Mouse (Mus musculus) neural tube, embryonic 13.5 days (tissue): ENCODE data around the gene Arhgef18. TPM values are rescaled to one million over a fixed set of nuclear protein-coding genes. Genes with fewer than 3 reads are reported as not detected.
A peak's percentile ranks its signal among the peaks of the same experiment; 100 is the strongest.

Source experiments
- ATAC-seq: fragments of 200-750 bp; cut with Nextera tagmentation; 2 replicates; pipeline ENCODE4 v1.8.0; 2017; ENCODE audit warnings: low read depth, mild to moderate bottlenecking, moderate TSS enrichment, moderate library complexity
- H3K27ac ChIP-seq: fragments of 300-500 bp; sonication (generic); replicated peaks from 2 replicates; pipeline ENCODE4 v1.5.1; 2015; ENCODE audit warnings: moderate library complexity, mild to moderate bottlenecking, inconsistent platforms
- H3K27me3 ChIP-seq: fragments of 300-500 bp; sonication (generic); 2 replicates; pipeline ENCODE4 v1.6.1; 2015; ENCODE audit warnings: mild to moderate bottlenecking, inconsistent platforms
- H3K36me3 ChIP-seq: fragments of 300-500 bp; sonication (generic); 2 replicates; pipeline ENCODE4 v1.6.1; 2015; ENCODE audit warnings: mild to moderate bottlenecking, inconsistent platforms
- H3K4me1 ChIP-seq: fragments of 300-500 bp; sonication (generic); replicated peaks from 2 replicates; pipeline ENCODE4 v1.6.1; 2015; ENCODE audit warnings: inconsistent platforms
- H3K4me2 ChIP-seq: fragments of 300-500 bp; sonication (generic); 2 replicates; pipeline ENCODE4 v1.6.1; 2015; ENCODE audit warnings: inconsistent platforms, mild to moderate bottlenecking, moderate library complexity
- H3K4me3 ChIP-seq: fragments of 300-500 bp; sonication (generic); 2 replicates; pipeline ENCODE4 v1.5.1; 2015; ENCODE audit warnings: mild to moderate bottlenecking, inconsistent platforms
- H3K9ac ChIP-seq: fragments of 300-500 bp; sonication (generic); 2 replicates; pipeline ENCODE4 v1.6.1; 2015; ENCODE audit warnings: moderate library complexity, mild to moderate bottlenecking, inconsistent platforms
- H3K9me3 ChIP-seq: fragments of 300-500 bp; sonication (generic); 2 replicates; pipeline ENCODE4 v1.6.1; 2016; ENCODE audit warnings: inconsistent platforms
- WGBS: fragments of 180-500 bp; shearing (Covaris S2); methylation state at CpG from one replicate; pipeline ENCODE4 v1.1.7; 2015; 5-methylcytosine and 5-hydroxymethylcytosine counted together
- polyA plus RNA-seq: library from polyadenylated mRNA; unstranded; fragments of >200 nt; fragmentation: Nextera tagmentation; extraction: Ambion mirVana; gene quantifications from 2 replicates; pipeline ENCODE4 v1.2.1, GENCODE M21; 2015

Gene Arhgef18
- 9.2 and 11.0 TPM in 2 replicates for polyA plus RNA-seq

DNA sequence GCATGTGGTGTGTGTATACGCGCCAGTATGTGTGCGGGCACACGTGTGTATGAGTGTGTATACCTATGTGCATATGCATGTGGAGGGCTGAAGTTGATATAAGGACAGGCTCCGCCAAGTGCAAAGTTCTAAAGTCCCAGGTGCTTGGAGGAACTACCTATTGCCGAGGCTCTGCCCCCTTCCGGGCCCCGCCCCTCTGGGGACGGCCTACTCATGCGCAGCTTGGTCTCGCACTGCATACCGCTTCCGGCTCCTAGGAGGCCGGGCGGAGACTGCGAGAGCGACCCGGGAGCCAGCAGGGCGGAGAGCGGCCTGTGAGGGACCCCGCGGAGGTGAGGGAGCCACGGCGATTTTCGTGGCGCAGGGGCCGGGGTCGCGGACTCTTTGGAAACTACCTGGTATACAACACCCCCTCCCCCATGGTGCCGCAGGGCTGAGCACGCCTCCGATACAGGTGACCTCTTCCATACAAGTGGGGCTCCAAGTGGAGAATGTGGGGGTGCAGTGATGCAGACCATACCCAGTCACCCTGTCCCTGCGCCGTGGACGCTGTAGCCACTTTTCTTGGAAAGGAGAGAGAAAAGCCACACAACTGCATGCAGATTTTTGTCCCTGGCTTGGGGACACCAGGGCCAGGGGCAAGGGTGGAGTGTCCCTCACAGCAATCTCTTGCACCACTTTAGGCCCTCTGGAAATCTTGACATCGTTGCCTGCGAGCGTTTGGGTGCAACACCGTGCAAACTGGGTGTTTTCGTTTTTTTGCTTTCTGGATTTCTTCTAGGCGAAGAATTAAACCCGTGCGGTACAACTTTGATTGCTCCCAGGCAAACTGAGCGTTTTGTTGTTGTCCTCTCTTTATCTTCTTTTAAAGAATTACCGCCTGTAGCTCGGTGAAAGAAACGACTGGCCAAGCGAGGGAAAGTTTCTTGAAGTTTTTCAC is at the start of gene Arhgef18:
TSS of gene Arhgef18 (plus strand) at position 236 of the 940 bp plus-strand sequence.
- Histone ChIP-seq H3K4me2 (peak within 1 kb of the TSS; percentile 77), H3K27ac (0 out of 2 replicates have a peak within 1 kb of the TSS, but pooled peaks have one; percentile 34), H3K36me3 (peaks cover 9% of the 10 kb centered on the region; the same call in 1 of the 2 replicates), H3K9ac (peak within 1 kb of the TSS; percentile 84), H3K4me3 (peak within 1 kb of the TSS; percentile 69), H3K27me3 (no peaks in the 10 kb centered on the region), H3K4me1 (peaks cover 44% of the 10 kb centered on the region), H3K9me3 (no peaks in the 10 kb centered on the region)
- ATAC-seq = peak; percentile 98
- WGBS = under 1% methylated on average over 48 of the region's 48 CpGs

DNA sequence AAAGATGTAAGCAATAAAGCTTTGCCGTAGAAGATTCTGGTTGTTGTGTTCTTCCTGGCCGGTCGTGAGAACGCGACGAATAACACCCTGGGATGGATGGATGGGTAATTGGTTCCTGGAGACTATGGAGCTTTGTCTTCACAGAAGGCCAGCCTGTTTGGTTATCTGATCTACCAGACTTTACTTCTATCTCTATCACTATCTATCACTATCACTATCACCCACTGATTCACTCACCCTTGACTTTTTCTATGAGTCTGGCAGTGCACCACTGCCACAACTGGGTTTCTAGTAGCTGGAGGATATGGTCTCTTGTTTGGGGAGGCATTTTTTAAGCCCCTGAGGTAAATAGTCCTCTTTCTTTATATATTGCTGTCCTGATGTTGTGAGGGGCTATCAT is 47.5 kb upstream of the Arhgef18 start:
- no peaks in the 10 kb centered on the region for H3K9me3 ChIP-seq
- no peak overlapping the region for H3K27ac ChIP-seq
- no peak for ATAC-seq
- no peak overlapping the region for H3K9ac ChIP-seq
- no peaks in the 10 kb centered on the region for H3K4me1 ChIP-seq
- H3K4me3 ChIP-seq = no peak overlapping the region
- no peak overlapping the region for H3K4me2 ChIP-seq
- H3K27me3 ChIP-seq = no peaks in the 10 kb centered on the region
- 96% methylated on average over 6 of the region's 6 CpGs for WGBS
- no peaks in the 10 kb centered on the region for H3K36me3 ChIP-seq

DNA sequence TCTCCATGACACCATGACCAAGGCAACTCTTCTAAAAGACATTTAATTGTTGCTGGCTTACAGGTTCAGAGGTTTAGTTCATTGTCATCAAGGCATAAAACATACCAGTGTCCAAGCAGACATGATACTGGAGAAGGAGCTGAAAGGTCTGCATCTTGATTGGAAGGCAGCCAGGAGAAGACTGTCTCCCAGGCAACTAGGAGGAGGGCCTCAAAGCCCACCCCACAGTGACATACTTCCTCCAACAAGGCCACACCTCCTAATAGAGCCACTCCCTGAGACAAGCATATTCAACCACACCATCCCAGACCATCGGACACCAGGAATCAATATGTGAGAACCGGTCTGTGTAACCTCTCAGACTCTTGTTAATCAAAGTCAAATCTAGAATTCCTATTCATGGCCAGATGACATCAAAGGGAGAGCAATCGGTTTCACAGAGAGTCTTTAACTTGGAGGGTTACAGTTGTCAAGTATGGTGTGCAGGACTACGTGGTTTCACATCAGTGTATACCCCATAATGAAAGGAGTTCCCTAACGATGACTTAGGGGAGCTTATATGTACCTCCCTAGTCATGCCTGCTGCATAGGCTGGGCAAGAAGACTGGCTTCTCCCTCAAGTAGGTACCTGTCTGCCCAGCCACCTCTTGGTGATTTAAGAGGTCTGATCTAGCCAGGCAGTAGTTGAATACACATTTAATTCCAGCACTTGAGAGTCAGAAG is 46.0 kb upstream of the Arhgef18 start:
- Histone ChIP-seq H3K4me2 (no peak overlapping the region), H3K9me3 (no peaks in the 10 kb centered on the region), H3K4me1 (no peaks in the 10 kb centered on the region), H3K27me3 (no peaks in the 10 kb centered on the region), H3K9ac (no peak overlapping the region), H3K27ac (no peak overlapping the region), H3K4me3 (no peak overlapping the region), H3K36me3 (no peaks in the 10 kb centered on the region)
- ATAC-seq = no peak
- WGBS = 90% methylated on average over 5 of the region's 5 CpGs

DNA sequence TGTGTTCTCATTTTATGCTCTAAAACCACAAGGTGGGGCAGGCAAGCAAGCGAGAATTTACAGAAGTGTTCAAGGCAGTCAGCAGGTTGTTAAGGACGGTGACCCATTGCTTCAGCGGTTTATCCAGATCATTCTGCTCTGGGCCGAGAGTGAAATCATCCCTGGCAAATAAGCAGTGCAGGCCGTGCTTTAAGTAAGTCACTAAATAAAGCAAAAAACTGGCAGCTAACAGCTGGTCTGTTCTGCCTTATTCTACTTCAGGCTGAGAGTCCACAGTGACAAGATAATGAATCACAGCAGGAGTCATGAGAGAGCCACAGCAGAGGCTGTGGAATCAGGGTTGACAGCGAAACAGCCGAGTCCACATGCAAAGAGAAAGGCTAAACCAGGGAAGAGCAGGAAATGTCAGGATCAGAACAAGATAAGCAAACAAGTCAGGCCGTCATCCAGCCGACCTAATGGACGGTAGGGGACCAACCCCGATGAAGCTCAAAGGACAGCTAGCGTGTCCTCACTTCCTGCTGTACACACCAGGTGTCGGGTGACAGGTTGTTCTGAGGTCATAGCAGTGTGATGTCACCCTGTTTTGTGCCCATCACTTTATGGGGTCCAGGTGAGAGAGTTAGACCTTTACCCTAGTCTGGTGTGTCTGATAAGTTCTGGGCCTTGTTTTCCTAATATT is 44.5 kb upstream of the Arhgef18 start:
- Histone ChIP-seq H3K36me3 (no peaks in the 10 kb centered on the region), H3K27me3 (no peaks in the 10 kb centered on the region), H3K27ac (no peak overlapping the region), H3K4me3 (no peak overlapping the region), H3K9me3 (no peaks in the 10 kb centered on the region), H3K4me1 (no peaks in the 10 kb centered on the region), H3K9ac (no peak overlapping the region), H3K4me2 (no peak overlapping the region)
- ATAC-seq = no peak
- 57% methylated on average over 13 of the region's 13 CpGs for WGBS

DNA sequence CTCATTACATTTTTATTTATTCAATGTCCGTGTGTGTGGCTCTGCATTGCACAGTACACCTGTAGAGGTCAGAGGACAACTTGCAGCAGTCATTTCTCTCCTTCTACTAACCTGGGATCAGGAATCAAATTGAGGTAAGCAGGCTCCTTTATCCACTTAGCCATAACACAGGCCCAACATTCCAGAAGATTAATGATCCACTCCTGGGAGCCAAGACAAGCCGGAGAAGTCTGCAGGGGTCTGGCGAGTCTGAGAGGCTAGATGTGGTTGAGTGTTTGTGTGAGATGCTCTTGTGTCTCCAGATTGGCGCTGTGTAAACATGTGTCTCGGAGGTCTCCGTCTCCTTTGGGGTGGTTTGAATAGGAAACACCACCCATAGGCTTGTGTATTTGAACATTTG is 42.1 kb upstream of the Arhgef18 start:
- 76% methylated on average over 6 of the region's 6 CpGs for WGBS

DNA sequence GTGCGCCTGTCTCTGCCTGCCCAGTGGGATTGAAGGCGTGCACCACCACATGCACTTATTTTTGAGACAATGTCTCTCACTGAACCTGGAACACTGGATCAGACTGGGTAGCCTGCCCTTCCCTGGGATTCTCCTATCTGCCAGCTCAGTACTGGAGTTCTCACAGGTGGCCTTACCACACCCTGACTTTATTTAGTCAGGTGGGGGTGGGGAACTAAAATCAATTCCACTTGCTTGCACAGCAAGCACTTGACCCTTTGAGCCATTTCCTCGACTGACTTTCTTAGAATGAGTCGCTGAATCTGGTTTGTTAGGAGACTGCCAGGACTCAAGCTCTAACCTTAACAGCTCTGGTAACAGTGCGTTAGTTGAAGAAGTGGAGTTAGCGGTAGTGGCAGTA is 40.1 kb upstream of the Arhgef18 start:
- Histone ChIP-seq H3K4me2 (no peak overlapping the region), H3K36me3 (no peaks in the 10 kb centered on the region), H3K4me3 (no peak overlapping the region), H3K9ac (no peak overlapping the region), H3K9me3 (no peaks in the 10 kb centered on the region), H3K4me1 (no peaks in the 10 kb centered on the region), H3K27me3 (no peaks in the 10 kb centered on the region), H3K27ac (no peak overlapping the region)
- WGBS = 81% methylated on average over 6 of the region's 6 CpGs
- ATAC-seq = no peak

More for the DNA sequence above, 42.1 kb upstream of the Arhgef18 start:
- Histone ChIP-seq H3K9me3 (no peaks in the 10 kb centered on the region), H3K36me3 (no peaks in the 10 kb centered on the region), H3K27me3 (no peaks in the 10 kb centered on the region), H3K27ac (no peak overlapping the region), H3K4me3 (no peak overlapping the region), H3K4me2 (no peak overlapping the region), H3K4me1 (no peaks in the 10 kb centered on the region), H3K9ac (no peak overlapping the region)
- ATAC-seq = no peak

DNA sequence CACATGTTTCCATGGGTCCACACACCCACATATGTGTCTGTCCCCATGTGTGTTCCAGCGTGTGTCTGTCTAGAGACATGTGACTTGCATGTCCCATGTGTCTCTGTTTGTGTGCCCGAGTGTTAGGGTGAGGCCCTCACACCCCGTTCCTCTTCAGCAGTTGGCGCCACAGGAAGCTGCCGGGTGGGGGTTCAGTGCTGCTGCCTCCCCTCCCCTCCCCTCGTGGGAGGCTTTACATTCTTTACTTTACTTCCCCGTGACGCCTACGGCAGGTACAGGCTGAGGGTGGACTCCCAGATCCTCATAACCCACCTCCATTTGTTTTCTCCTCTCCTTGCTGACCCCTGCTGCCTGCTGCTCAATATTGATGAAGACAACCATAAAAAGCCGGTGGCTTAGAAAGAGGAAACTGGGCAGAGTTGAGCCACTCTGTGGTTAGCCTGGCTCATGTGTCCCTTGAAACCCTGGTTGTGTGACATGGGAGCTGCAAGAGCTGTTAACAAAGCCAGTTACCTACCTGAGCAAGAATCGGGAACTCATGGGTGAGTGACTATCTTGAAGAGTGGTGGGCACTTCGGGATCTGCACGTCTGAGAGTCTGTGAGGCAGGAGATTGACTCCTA is 39.5 kb upstream of the Arhgef18 start, which contains the start of gene A430078G23Rik:
TSS of gene A430078G23Rik (plus strand) at position 227 of the 622 bp plus-strand sequence.
- H3K9me3 ChIP-seq = no peaks in the 10 kb centered on the region
- ATAC-seq = no peak
- H3K27me3 ChIP-seq = no peaks in the 10 kb centered on the region
- no peaks in the 10 kb centered on the region for H3K36me3 ChIP-seq
- H3K9ac ChIP-seq = no peak within 1 kb of the TSS
- no peak within 1 kb of the TSS for H3K4me2 ChIP-seq
- no peaks in the 10 kb centered on the region for H3K4me1 ChIP-seq
- 80% methylated on average over 13 of the region's 13 CpGs for WGBS
- H3K4me3 ChIP-seq = no peak within 1 kb of the TSS
- H3K27ac ChIP-seq = no peak within 1 kb of the TSS

DNA sequence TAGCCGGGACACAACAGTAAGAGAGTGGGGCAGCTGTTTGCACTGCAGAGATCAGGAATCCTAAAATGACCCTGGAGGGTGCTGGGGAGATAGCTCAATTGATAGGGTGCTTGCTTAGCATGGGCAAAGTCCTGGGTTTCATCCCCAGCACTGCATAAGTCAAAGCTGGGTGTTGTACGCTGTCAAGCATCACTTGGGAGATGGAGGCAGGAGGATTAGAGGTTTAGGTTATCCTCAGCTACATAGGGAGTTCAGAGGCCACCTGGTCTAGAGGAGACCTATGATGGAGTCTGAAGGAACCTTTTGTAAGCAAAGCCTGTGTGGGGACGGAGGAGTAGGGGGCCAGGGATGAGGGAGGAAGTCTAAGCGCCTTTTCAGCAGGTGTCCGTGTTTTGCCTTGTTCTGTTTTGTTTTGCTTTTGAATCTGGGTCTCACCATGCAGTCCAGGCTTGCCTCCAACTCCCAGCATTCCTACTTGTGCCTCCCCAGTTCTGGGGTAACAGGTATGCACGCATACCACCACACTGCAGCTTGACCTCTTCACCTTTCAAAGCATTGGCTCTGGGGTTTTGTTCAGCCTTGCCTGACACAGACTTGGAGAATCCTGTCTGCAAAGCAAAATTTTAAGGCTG is 38.9 kb upstream of the Arhgef18 start:
- Histone ChIP-seq H3K9ac (no peak overlapping the region), H3K4me2 (no peak overlapping the region), H3K36me3 (no peaks in the 10 kb centered on the region), H3K27me3 (no peaks in the 10 kb centered on the region), H3K4me1 (no peaks in the 10 kb centered on the region), H3K27ac (no peak overlapping the region), H3K9me3 (no peaks in the 10 kb centered on the region), H3K4me3 (no peak overlapping the region)
- no peak for ATAC-seq
- 82% methylated on average over 6 of the region's 6 CpGs for WGBS

DNA sequence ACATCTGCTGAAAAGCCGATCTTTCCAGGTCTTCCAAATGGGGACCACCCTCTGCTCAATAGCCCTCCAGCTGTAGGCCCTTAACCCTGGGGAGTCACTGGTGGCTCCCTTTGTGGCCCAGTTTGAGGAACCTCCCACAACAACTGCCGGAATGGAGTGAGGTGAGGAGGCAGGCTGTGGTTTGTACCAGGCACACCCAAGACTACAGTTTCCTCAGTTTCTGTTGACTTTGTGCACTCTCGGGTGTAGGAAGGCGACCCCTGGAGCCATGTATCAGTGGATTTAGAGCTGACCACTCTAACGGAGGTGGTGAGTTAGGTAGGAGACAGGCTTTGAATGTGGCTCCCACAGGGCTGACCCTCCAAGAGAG is 38.4 kb upstream of the Arhgef18 start:
- H3K9ac ChIP-seq = no peak overlapping the region
- no peak overlapping the region for H3K4me3 ChIP-seq
- no peak overlapping the region for H3K4me2 ChIP-seq
- H3K9me3 ChIP-seq = no peaks in the 10 kb centered on the region
- ATAC-seq = no peak
- 69% methylated on average over 5 of the region's 5 CpGs for WGBS
- no peak overlapping the region for H3K27ac ChIP-seq
- no peaks in the 10 kb centered on the region for H3K27me3 ChIP-seq
- no peaks in the 10 kb centered on the region for H3K4me1 ChIP-seq
- H3K36me3 ChIP-seq = no peaks in the 10 kb centered on the region

DNA sequence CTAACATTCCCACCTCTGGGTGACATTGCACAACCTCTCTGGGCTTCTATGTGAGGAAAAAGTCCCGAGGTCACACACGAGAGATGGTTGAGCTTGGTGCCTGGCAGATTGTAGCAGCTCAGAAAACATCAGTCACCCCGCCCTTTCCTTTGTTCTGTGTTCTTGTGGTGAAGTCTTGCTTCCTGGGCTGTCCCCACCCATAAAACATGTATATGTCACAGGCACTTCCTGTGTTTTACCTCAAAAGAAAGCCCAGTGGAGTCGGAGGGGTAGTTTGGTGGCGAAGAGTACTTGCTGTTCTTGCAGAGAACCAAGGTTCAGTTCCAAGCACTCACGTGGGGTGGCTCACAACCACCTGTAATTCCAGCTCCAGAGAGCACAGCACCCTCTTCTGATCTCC is 37.2 kb upstream of the Arhgef18 start:
- Histone ChIP-seq H3K9ac (no peak overlapping the region), H3K27ac (no peak overlapping the region), H3K27me3 (no peaks in the 10 kb centered on the region), H3K4me1 (no peaks in the 10 kb centered on the region), H3K9me3 (no peaks in the 10 kb centered on the region), H3K36me3 (no peaks in the 10 kb centered on the region), H3K4me3 (no peak overlapping the region), H3K4me2 (no peak overlapping the region)
- no peak for ATAC-seq
- 78% methylated on average over 6 of the region's 6 CpGs for WGBS

DNA sequence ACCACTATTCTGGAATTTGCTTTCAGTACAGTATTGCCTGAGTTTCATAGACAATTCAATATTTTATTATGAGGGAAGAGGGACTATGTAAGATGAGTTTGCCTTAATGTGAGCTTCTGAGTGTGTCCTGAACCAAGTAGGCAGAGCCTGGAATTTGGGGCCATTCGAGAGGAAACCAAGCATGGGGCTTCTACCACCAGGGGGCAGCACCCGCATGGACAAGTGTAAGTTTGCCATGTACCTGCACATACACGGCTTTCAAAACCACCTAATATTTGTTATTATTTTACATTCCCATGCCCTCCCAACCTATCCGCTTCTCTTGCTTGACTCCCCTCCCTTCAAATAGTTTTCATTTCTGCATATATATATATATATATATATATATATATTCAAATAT is 34.7 kb upstream of the Arhgef18 start:
- no peaks in the 10 kb centered on the region for H3K36me3 ChIP-seq
- H3K9me3 ChIP-seq = no peaks in the 10 kb centered on the region
- H3K4me1 ChIP-seq = no peaks in the 10 kb centered on the region
- no peaks in the 10 kb centered on the region for H3K27me3 ChIP-seq
- no peak overlapping the region for H3K4me3 ChIP-seq
- no peak overlapping the region for H3K27ac ChIP-seq
- WGBS = 5% methylated on average over 4 of the region's 4 CpGs
- H3K9ac ChIP-seq = no peak overlapping the region
- ATAC-seq = 0 out of 2 replicates have a peak, but pooled peaks have one; percentile 43
- H3K4me2 ChIP-seq = no peak overlapping the region
